Mouse (Mus musculus) heart, embryonic 14.5 days (tissue): ENCODE measurements around the gene Car5a. TPM values are rescaled to one million over a fixed set of nuclear protein-coding genes. Genes with fewer than 3 reads are reported as not detected.

Source experiments
- ATAC-seq: fragments of 200-750 bp; cut with Nextera tagmentation; 2 replicates; pipeline ENCODE4 v1.8.0; 2017; ENCODE audit warnings: low read depth, moderate TSS enrichment; ENCODE audit not compliant: insufficient number of reproducible peaks, insufficient read depth, low FRiP score
- H3K27ac ChIP-seq, 2 experiments: fragments of 200-500 bp in 1 of 2; fragments of 300-500 bp in 1 of 2; sonication (generic) in 1 of 2; replicated peaks in 1 of 2; 2 replicates each; pipeline ENCODE4 v1.5.1; 2012 to 2014; ENCODE audit warnings: low read depth in 2 of 2, low read length in 2 of 2, control low read depth in 1 of 2, mild to moderate bottlenecking in 1 of 2, mixed read lengths in 1 of 2; ENCODE audit not compliant: control insufficient read depth in 1 of 2, insufficient read depth in 1 of 2
- H3K27me3 ChIP-seq: fragments of 300-500 bp; sonication (generic); 2 replicates; pipeline ENCODE4 v1.6.1; 2014; ENCODE audit warnings: mild to moderate bottlenecking, low read length, control low read depth; ENCODE audit not compliant: control insufficient read depth, insufficient read depth
- H3K36me3 ChIP-seq: fragments of 300-500 bp; sonication (generic); 2 replicates; pipeline ENCODE4 v1.6.1; 2014; ENCODE audit warnings: mild to moderate bottlenecking, control low read depth, low read length, mixed read lengths; ENCODE audit not compliant: control insufficient read depth, insufficient read depth
- H3K4me1 ChIP-seq, 2 experiments: fragments of 200-500 bp in 1 of 2; fragments of 300-500 bp in 1 of 2; sonication (generic) in 1 of 2; 2 replicates each; pipeline ENCODE4 v1.6.1; 2012 to 2014; ENCODE audit warnings: low read length in 2 of 2, control low read depth in 1 of 2, mixed read lengths in 1 of 2; ENCODE audit not compliant: control insufficient read depth in 2 of 2, insufficient read depth in 2 of 2
- H3K4me2 ChIP-seq: fragments of 300-500 bp; sonication (generic); 2 replicates; pipeline ENCODE4 v1.6.1; 2014; ENCODE audit warnings: mild to moderate bottlenecking, low read length
- H3K4me3 ChIP-seq, 2 experiments: fragments of 200-500 bp in 1 of 2; fragments of 300-500 bp in 1 of 2; sonication (generic) in 1 of 2; 2 replicates each; pipeline ENCODE4 v1.5.1; 2012 to 2014; ENCODE audit warnings: low read length in 2 of 2, mild to moderate bottlenecking in 2 of 2, control low read depth in 1 of 2, low read depth in 1 of 2, moderate library complexity in 1 of 2; ENCODE audit not compliant: control insufficient read depth in 1 of 2, insufficient read depth in 1 of 2
- H3K9ac ChIP-seq: fragments of 300-500 bp; sonication (generic); 2 replicates; pipeline ENCODE4 v1.6.1; 2014; ENCODE audit warnings: mild to moderate bottlenecking, low read length
- H3K9me3 ChIP-seq: fragments of 300-500 bp; sonication (generic); 2 replicates; pipeline ENCODE4 v1.6.1; 2016; ENCODE audit warnings: low read length, control low read depth; ENCODE audit not compliant: control insufficient read depth
- WGBS: fragments of 180-500 bp; shearing (Covaris S2); extraction: QIAGEN DNeasy Blood & Tissue Kit; methylation state at CpG from one replicate; pipeline ENCODE4 v1.1.7; 2014; 5-methylcytosine and 5-hydroxymethylcytosine counted together
- polyA plus RNA-seq: library from polyadenylated mRNA; unstranded; fragments of >200 nt; fragmentation: Nextera tagmentation; extraction: Ambion mirVana; gene quantifications from 2 replicates; pipeline ENCODE4 v1.2.1, GENCODE M21; 2014

The Car5a gene
- polyA plus RNA-seq, 1 experiment from 2014 or later = not detected

DNA sequence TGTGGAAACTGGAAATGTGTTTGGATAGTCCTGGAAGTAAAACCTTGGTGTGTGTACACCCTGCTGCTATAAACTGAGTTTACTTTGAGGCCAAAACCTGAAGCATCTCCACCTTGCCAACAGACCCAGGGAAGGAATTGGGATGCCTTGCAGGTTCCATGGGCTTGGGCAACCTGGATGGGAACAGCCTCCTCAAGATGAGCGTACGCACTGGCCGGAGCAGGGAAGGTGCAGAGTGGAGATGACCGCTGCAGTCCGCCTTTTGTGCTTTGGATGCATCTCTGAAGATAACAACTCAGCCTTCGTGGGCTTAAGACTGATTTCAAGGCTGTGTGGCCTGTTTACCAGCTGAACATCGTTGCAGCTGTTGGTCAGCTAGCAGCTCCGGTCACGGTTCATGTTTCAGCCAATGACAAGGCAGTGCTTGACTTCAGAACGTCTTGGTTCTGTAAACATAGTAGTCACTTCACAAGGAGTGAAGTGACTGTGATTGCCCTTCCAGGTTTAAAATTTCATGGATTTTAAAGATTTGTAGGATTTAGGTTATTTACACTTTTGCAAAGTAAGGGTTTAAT is 10.4 kb upstream of the Car5a start:
- Histone ChIP-seq H3K4me1 (peaks cover 14 to 46% of the 10 kb centered on the region in 2 experiments), H3K4me2 (no peak overlapping the region), H3K9me3 (no peaks in the 10 kb centered on the region), H3K36me3 (peaks cover 32% of the 10 kb centered on the region), H3K9ac (no peak overlapping the region), H3K27ac (no peak overlapping the region), H3K27me3 (no peaks in the 10 kb centered on the region), H3K4me3 (no peak overlapping the region)
- ATAC-seq = no peak
- WGBS = 81% methylated on average over 10 of the region's 10 CpGs

DNA sequence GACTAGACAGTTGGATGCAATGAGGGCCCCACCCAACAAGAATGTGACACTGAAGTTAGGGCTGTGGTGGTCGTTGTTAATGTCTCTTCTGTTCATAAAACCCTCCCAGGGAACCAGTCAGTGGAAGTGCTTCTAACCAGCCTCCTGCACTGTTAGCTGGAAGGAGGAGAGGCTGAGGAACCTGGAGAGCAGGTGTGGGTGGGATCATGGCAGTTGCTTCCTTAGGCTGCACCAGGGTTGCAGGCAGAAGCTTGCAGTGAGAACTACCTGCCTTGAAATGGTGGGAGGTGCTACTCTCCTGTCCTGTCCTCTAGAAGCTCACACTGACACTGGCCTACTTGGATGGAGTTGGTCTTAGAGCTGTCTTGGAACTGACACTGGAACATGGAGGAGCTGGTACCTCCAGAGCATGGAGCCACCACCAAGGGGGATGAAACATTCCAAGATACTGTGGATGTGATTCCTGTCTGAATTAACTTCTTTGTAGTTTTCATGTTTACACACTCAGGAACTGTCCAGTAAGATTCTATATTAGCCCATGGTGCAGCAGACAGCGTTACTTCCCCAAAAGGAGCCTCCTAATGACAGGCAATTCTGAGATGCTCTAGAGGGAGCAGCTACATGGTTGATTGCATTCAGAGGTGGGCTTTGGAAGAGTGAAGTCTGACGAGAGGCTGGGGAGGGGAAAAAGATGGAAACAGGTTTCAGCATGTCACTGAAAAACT is 9.3 kb upstream of the Car5a start:
- Histone ChIP-seq H3K4me3 (no peak overlapping the region), H3K9me3 (no peaks in the 10 kb centered on the region), H3K4me1 (peaks cover 11 to 54% of the 10 kb centered on the region in 2 experiments), H3K36me3 (peaks cover 32% of the 10 kb centered on the region), H3K27me3 (no peaks in the 10 kb centered on the region), H3K4me2 (no peak overlapping the region), H3K9ac (no peak overlapping the region), H3K27ac (no peak overlapping the region)
- WGBS = 74% methylated on average over 3 of the region's 3 CpGs
- no peak for ATAC-seq

DNA sequence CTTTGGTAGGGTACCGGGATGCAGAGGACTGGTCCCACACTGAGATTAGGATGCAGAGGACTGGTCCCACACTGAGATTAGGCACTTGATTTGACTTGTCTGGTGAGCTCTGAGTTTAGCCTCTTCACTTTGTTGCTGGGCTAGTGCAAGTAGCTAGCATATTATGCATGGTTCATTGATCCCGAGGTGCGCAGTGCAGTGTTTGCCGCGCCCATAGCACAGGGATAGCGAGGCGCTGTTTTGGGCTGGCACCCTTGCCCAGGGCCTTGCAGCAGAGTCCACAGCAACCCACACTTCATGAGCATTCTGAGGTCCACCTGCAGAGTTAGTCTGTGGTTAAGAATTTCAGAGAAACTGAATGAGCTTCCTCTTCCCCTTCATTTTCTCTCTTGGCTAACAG is 8.1 kb upstream of the Car5a start:
- WGBS = 93% methylated on average over 7 of the region's 7 CpGs
- Histone ChIP-seq H3K9me3 (no peaks in the 10 kb centered on the region), H3K4me3 (no peak overlapping the region), H3K4me1 (peaks cover 21 to 64% of the 10 kb centered on the region in 2 experiments), H3K27me3 (no peaks in the 10 kb centered on the region), H3K4me2 (no peak overlapping the region), H3K36me3 (peaks cover 32% of the 10 kb centered on the region), H3K9ac (no peak overlapping the region), H3K27ac (0 out of 4 replicates have a peak overlapping the region, but pooled peaks of 1 of the 2 experiments have one; percentile 3)
- ATAC-seq = no peak

DNA sequence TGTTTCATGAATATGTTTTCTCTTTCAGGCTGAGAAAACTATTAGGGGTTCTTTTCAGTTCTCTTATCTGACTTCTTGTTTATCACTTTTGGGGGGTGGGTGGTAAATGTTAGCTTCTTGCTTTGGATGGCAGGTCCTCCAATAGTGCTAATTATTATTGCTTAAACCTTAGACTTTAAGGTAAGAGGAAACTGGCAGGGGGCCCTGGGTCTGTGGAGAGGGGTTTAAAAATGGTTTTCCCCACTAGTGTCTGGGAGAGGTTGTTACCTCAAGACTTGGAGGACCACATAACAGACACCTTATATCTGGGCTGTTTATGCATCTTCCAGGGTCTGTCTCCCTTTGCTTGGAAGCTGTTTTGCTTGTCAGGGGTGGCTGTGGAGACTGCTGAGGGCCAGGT is 7.4 kb upstream of the Car5a start:
- no peaks in the 10 kb centered on the region for H3K27me3 ChIP-seq
- peaks cover 32% of the 10 kb centered on the region for H3K36me3 ChIP-seq
- no peak for ATAC-seq
- peak overlapping the region; percentile 31; the same call in 1 of the 2 replicates for H3K9ac ChIP-seq
- peak overlapping the region in 1 of 2 experiments; percentile 91; a peak in 1 of 4 replicates for H3K4me3 ChIP-seq
- H3K9me3 ChIP-seq = no peaks in the 10 kb centered on the region
- H3K4me1 ChIP-seq = peaks cover 27 to 61% of the 10 kb centered on the region in 2 experiments
- peak overlapping the region; percentile 94 for H3K4me2 ChIP-seq
- no peak overlapping the region for H3K27ac ChIP-seq

- no peak for ATAC-seq
- peak overlapping the region; percentile 99 for H3K9ac ChIP-seq
- H3K27me3 ChIP-seq = no peaks in the 10 kb centered on the region
- H3K4me1 ChIP-seq = peaks cover 26 to 59% of the 10 kb centered on the region in 2 experiments
- H3K9me3 ChIP-seq = no peaks in the 10 kb centered on the region
- WGBS = 24% methylated on average over 7 of the region's 7 CpGs
- H3K4me2 ChIP-seq = peak overlapping the region; percentile 94
- peak overlapping the region; percentile 91 to 92 for H3K4me3 ChIP-seq
- H3K27ac ChIP-seq = peak overlapping the region in 1 of 2 experiments; percentile 98; a peak in 1 of 4 replicates
- peaks cover 32% of the 10 kb centered on the region for H3K36me3 ChIP-seq
Measured at GRCm38 (mm10) chr8:121951656-121952009, 6.9 kb upstream of the Car5a start.

GRCm38 (mm10) chr8:121950749-121951655 is 6.3 kb upstream of the Car5a start:
- Histone ChIP-seq H3K9me3 (no peaks in the 10 kb centered on the region), H3K4me1 (peaks cover 24 to 52% of the 10 kb centered on the region in 2 experiments), H3K4me2 (peak overlapping the region; percentile 94), H3K9ac (peak overlapping the region; percentile 99), H3K27me3 (no peaks in the 10 kb centered on the region), H3K36me3 (peaks cover 30% of the 10 kb centered on the region), H3K4me3 (peak overlapping the region; percentile 91 to 92), H3K27ac (peak overlapping the region; percentile 82 to 98)
- WGBS = under 1% methylated on average over 43 of the region's 97 CpGs
- peak; percentile 3; the same call in 1 of the 2 replicates for ATAC-seq

DNA sequence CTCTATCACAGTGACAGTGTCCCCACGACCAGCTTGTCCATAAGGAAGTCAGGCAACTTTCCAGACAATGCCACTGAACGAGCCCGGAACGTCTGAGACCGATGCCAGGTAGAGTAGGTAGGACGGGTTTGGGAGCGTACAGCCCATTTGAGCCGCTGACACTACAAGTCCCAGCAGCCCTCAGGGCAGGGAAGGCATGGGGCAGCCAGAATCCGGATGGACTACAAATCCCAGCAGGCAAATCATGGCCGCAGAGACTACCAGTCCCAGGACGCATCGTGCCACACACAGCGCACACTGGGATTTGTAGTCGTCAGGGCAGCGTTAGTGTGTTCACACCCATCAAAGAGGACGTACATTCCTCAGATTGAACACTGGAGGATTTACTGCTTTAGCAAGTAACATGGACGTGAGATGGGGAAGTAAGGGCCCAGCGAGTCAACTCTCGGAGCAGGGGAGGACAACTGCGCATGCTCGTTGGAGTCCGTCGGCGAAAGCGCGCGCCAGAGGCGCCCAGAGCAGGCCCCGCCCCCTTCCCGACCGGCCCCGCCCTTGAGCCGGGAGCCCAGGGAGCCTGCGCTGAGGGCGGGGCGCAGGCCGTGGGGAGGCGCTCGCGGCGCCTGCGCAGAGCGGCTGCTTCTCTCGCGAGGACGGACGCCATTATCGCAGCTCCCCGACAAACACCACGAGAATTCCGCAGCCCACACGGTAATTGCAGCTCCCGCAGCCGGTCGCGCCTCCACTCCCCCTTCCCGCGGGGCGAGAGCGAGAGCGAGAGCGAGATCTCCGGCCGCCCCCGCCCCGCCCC is 5.4 kb upstream of the Car5a start:
- Histone ChIP-seq H3K4me2 (peak overlapping the region; percentile 94), H3K4me1 (peaks cover 22 to 46% of the 10 kb centered on the region in 2 experiments), H3K9me3 (no peaks in the 10 kb centered on the region), H3K9ac (peak overlapping the region; percentile 99), H3K27ac (peak overlapping the region; percentile 93 to 98), H3K36me3 (peaks cover 21% of the 10 kb centered on the region), H3K4me3 (peak overlapping the region; percentile 91 to 92), H3K27me3 (no peaks in the 10 kb centered on the region)
- under 1% methylated on average over 51 of the region's 66 CpGs for WGBS
- ATAC-seq = peak; percentile 92
